Mouse (Mus musculus) C2C12 (cell line): Measurements from ENCODE around the gene Myh10. TPM values are rescaled to one million over a fixed set of nuclear protein-coding genes. Genes with fewer than 3 reads are reported as not detected.

ENCODE experiments used
- H3K27me3 ChIP-seq: one replicate; pipeline ENCODE4 v1.6.1; 2011; ENCODE audit not compliant: control insufficient read depth, insufficient read depth, insufficient read length
- H3K36me3 ChIP-seq: one replicate; pipeline ENCODE4 v1.6.1; 2011; ENCODE audit not compliant: control insufficient read depth, insufficient read depth
- H3K4me3 ChIP-seq: one replicate; pipeline ENCODE4 v1.5.1; 2011; ENCODE audit warnings: mild to moderate bottlenecking, control low read depth; ENCODE audit not compliant: poor library complexity, insufficient read depth, severe bottlenecking
- H3K79me2 ChIP-seq: one replicate; pipeline ENCODE4 v1.6.1; 2011; ENCODE audit not compliant: control insufficient read depth, insufficient read depth
- H3K79me3 ChIP-seq: one replicate; pipeline ENCODE4 v1.6.1; 2011; ENCODE audit warnings: low read depth, control low read depth
- H3ac ChIP-seq: one replicate; pipeline ENCODE3; 2011; ENCODE audit warnings: low read depth; ENCODE audit not compliant: control insufficient read depth, insufficient read length
- CEBPB ChIP-seq: IDR thresholded peaks from one replicate; pipeline ENCODE4 v1.6.1; 2011; ENCODE audit warnings: low read depth, mild to moderate bottlenecking, control low read depth, moderate library complexity
- CTCF ChIP-seq: IDR thresholded peaks from one replicate; pipeline ENCODE4 v1.5.1; 2011; ENCODE audit not compliant: control insufficient read depth, insufficient read depth, insufficient read length
- FOSL1 ChIP-seq: IDR thresholded peaks from one replicate; pipeline ENCODE4 v1.8.0; 2011; ENCODE audit warnings: mild to moderate bottlenecking, low read length; ENCODE audit not compliant: poor library complexity, insufficient read depth, severe bottlenecking
- MAX ChIP-seq: IDR thresholded peaks from one replicate; pipeline ENCODE4 v1.6.1; 2011; ENCODE audit warnings: mild to moderate bottlenecking, control low read depth
- MYOD1 ChIP-seq: IDR thresholded peaks from one replicate; pipeline ENCODE4 v1.6.1; 2011; ENCODE audit warnings: low read depth; ENCODE audit not compliant: control insufficient read depth, insufficient read length
- MYOG ChIP-seq: IDR thresholded peaks from one replicate; pipeline ENCODE4 v1.6.1; 2011; ENCODE audit not compliant: control insufficient read depth, insufficient read length; ENCODE audit errors: extremely low read depth
- USF1 ChIP-seq: IDR thresholded peaks from one replicate; pipeline ENCODE4 v1.6.1; 2011; ENCODE audit warnings: low read depth, mild to moderate bottlenecking, control low read depth, moderate library complexity
- polyA plus RNA-seq: library from polyadenylated mRNA; unstranded; fragments of >200 nt; fragmentation: generic; extraction: Trizol; gene quantifications from one replicate; pipeline ENCODE4 v1.2.1, GENCODE M21; 2012; ENCODE audit warnings: missing spikeins

The Myh10 gene
- polyA plus RNA-seq, 1 experiment = 40.0 TPM

GRCm38 (mm10) chr11:68689304-68689703 lies 2.1 kb upstream of the Myh10 start:
- no peak overlapping the region for H3ac ChIP-seq
- H3K4me3 ChIP-seq = no peak overlapping the region
- H3K36me3 ChIP-seq = no peaks in the 10 kb centered on the region
- peaks cover 24% of the 10 kb centered on the region for H3K79me2 ChIP-seq
- H3K27me3 ChIP-seq = no peaks in the 10 kb centered on the region
- H3K79me3 ChIP-seq = peaks cover 13% of the 10 kb centered on the region
- TF ChIP-seq CTCF (no peak), FOSL1 (no peak), MYOD1 (no peak), MYOG (no peak), CEBPB (no peak), MAX (no peak), USF1 (no peak)

- Histone ChIP-seq H3K79me2 (peaks cover 36% of the 10 kb centered on the region), H3K36me3 (no peaks in the 10 kb centered on the region), H3ac (no peak overlapping the region), H3K4me3 (no peak overlapping the region), H3K27me3 (no peaks in the 10 kb centered on the region), H3K79me3 (peaks cover 22% of the 10 kb centered on the region)
- TF ChIP-seq CTCF (no peak), CEBPB (no peak), MYOD1 (no peak), MYOG (no peak), USF1 (no peak), FOSL1 (no peak), MAX (no peak)
Observed at GRCm38 (mm10) chr11:68690465-68690864, 894 bp upstream of the Myh10 start.

- TF ChIP-seq MYOG (no peak), MYOD1 (no peak), FOSL1 (no peak), CTCF (no peak), USF1 (no peak), CEBPB (no peak), MAX (no peak)
- Histone ChIP-seq H3K27me3 (no peaks in the 10 kb centered on the region), H3K36me3 (no peaks in the 10 kb centered on the region), H3K4me3 (peak overlapping the region; percentile 83), H3K79me3 (peaks cover 35% of the 10 kb centered on the region), H3ac (peak overlapping the region; percentile 80), H3K79me2 (peaks cover 53% of the 10 kb centered on the region)
Observed at GRCm38 (mm10) chr11:68692010-68692692, 792 bp downstream of the Myh10 start.

DNA sequence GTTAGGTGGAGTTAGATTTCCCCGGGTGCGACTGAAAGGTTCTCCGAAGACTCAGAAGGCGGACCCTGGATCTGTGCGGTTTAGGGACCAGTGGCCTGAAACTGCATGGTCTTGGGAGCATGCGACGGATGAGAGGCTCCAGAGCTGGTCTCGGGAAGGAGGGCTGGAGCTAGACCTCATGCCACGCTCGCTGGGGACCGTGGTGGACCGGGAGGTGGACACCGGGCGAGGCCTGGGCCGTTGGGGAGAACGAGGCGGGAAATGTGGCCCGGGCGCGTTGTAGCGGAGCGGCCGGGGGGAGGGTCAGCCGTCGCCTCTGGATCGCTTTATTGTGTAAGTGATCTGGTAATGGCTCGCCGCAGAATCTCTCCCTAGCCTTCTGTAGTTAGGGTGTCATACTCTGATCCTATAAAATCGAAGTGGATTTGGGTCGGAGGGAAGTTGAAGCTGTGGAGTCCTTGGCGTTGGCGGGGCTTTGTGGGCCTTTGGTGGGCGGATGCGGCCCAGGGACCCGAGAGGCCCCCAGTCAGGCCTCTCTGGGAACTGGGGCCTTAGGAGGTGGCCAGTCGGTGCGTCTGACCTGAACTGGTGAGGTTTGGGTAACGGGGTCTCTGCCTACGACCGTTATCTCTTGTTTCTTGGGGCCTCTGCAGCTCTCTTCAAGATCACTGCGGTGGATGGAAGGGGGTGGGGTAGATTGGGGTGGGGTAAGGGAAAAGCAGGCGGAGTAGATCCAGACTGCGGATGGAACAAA lies 1.5 kb downstream of the Myh10 start:
- peaks cover 42% of the 10 kb centered on the region for H3K79me3 ChIP-seq
- H3K36me3 ChIP-seq = no peaks in the 10 kb centered on the region
- no peaks in the 10 kb centered on the region for H3K27me3 ChIP-seq
- peak; percentile 51 for TF ChIP-seq MAX
- TF ChIP-seq CEBPB = no peak
- peak overlapping the region; percentile 80 for H3ac ChIP-seq
- peaks cover 60% of the 10 kb centered on the region for H3K79me2 ChIP-seq
- peak overlapping the region; percentile 83 for H3K4me3 ChIP-seq

DNA sequence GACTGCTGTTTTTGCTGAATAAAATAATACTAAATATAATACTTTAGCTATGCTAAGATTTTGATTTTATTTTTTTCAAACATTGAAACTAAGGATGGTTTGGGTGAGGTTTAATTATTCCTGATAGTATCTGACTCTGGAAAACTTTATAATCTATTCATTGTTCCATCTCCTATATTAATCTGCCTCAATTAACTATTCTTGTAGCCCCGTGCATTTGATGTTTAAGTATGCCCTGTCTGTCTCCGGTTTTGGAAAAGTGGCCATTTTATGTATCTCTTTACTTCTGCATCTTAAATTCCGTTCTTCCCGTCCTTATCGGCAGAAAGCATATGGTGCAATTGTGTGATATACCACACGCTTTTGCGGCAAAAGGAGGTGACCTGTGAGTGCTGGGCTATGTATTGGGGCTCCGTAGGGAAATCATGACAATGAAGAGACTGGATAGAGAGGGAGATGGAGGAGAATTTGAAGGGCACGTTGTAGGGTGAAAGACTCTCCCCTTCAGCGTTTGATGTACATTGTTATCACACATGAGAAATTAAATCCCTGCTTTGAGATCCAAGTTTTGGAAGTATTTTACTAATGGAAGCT lies 2.2 kb downstream of the Myh10 start:
- no peak for TF ChIP-seq FOSL1
- TF ChIP-seq MYOG = no peak
- no peak for TF ChIP-seq CTCF
- TF ChIP-seq MYOD1 = no peak
- TF ChIP-seq USF1 = no peak
- TF ChIP-seq CEBPB = no peak
- TF ChIP-seq MAX = no peak
- Histone ChIP-seq H3K36me3 (no peaks in the 10 kb centered on the region), H3K79me3 (peaks cover 46% of the 10 kb centered on the region), H3K4me3 (peak overlapping the region; percentile 83), H3K27me3 (no peaks in the 10 kb centered on the region), H3K79me2 (peaks cover 66% of the 10 kb centered on the region), H3ac (no peak overlapping the region)
